Mouse (Mus musculus): ENCODE measurements around the gene Fam57b.

- no peak for TF ChIP-seq E2F4 (IDR thresholded peaks at IDR 0.05; ENCODE audit: insufficient read depth)
- no peak for TF ChIP-seq USF1 (IDR thresholded peaks at IDR 0.05; ENCODE audit: low read depth)
Observed at GRCm38 (mm10) chr7:126860987-126861386, 63.5 kb downstream of the Fam57b start.

Measured in myocyte (in vitro differentiated cells).